Mouse (Mus musculus) hindbrain, embryonic 15.5 days (tissue): ENCODE measurements around the gene Cers1. TPM values are rescaled to one million over a fixed set of nuclear protein-coding genes. Genes with fewer than 3 reads are reported as not detected.

Source experiments
- ATAC-seq: fragments of 200-750 bp; cut with Nextera tagmentation; 2 replicates; pipeline ENCODE4 v1.8.0; 2017; ENCODE audit warnings: low read depth, moderate number of reproducible peaks, moderate TSS enrichment; ENCODE audit not compliant: low FRiP score
- H3K27ac ChIP-seq: fragments of 300-500 bp; sonication (generic); replicated peaks from 2 replicates; pipeline ENCODE4 v1.5.1; 2015; ENCODE audit warnings: mild to moderate bottlenecking, inconsistent platforms
- H3K27me3 ChIP-seq: fragments of 300-500 bp; sonication (generic); 2 replicates; pipeline ENCODE4 v1.6.1; 2015; ENCODE audit warnings: control low read depth, inconsistent platforms
- H3K36me3 ChIP-seq: fragments of 300-500 bp; sonication (generic); 2 replicates; pipeline ENCODE4 v1.6.1; 2015; ENCODE audit warnings: control low read depth, inconsistent platforms
- H3K4me1 ChIP-seq: fragments of 300-500 bp; sonication (generic); replicated peaks from 2 replicates; pipeline ENCODE4 v1.6.1; 2015; ENCODE audit warnings: control low read depth, inconsistent platforms
- H3K4me2 ChIP-seq: fragments of 300-500 bp; sonication (generic); 2 replicates; pipeline ENCODE4 v1.6.1; 2015; ENCODE audit warnings: moderate library complexity, mild to moderate bottlenecking, inconsistent platforms
- H3K4me3 ChIP-seq: fragments of 300-500 bp; sonication (generic); 2 replicates; pipeline ENCODE4 v1.5.1; 2015; ENCODE audit warnings: mild to moderate bottlenecking, inconsistent platforms
- H3K9ac ChIP-seq: fragments of 300-500 bp; sonication (generic); 2 replicates; pipeline ENCODE4 v1.6.1; 2015; ENCODE audit warnings: inconsistent platforms
- H3K9me3 ChIP-seq: fragments of 300-500 bp; sonication (generic); 2 replicates; pipeline ENCODE4 v1.6.1; 2016; ENCODE audit warnings: control low read depth, inconsistent platforms
- WGBS: fragments of 180-500 bp; shearing (Covaris S2); methylation state at CpG from one replicate; pipeline ENCODE4 v1.1.7; 2015; 5-methylcytosine and 5-hydroxymethylcytosine counted together
- polyA plus RNA-seq: library from polyadenylated mRNA; unstranded; fragments of >200 nt; fragmentation: Nextera tagmentation; extraction: Ambion mirVana; gene quantifications from 2 replicates; pipeline ENCODE4 v1.2.1, GENCODE M21; 2015

Cers1 gene
- polyA plus RNA-seq, result 37.8 and 43.2 TPM in 2 replicates

GRCm38 (mm10) chr8:70315624-70316510 lies at the start of gene Cers1:
Gene Cers1, plus strand, starts transcription at chr8:70315775.
- no peaks in the 10 kb centered on the region for H3K27me3 ChIP-seq
- peak within 1 kb of the TSS; percentile 73 for H3K9ac ChIP-seq
- H3K4me3 ChIP-seq, result peak within 1 kb of the TSS; percentile 76
- 2% methylated on average over 66 of the region's 66 CpGs for WGBS
- H3K36me3 ChIP-seq, result peaks cover 41% of the 10 kb centered on the region
- no peaks in the 10 kb centered on the region for H3K9me3 ChIP-seq
- H3K4me2 ChIP-seq, result peak within 1 kb of the TSS; percentile 85
- peak; percentile 67 for ATAC-seq
- peaks cover 40% of the 10 kb centered on the region for H3K4me1 ChIP-seq
- peak within 1 kb of the TSS; percentile 88 for H3K27ac ChIP-seq

GRCm38 (mm10) chr8:70267674-70268073 lies 47.9 kb upstream of the Cers1 start:
- H3K4me3 ChIP-seq, result no peak overlapping the region
- H3K27me3 ChIP-seq, result no peaks in the 10 kb centered on the region
- peaks cover 30% of the 10 kb centered on the region for H3K36me3 ChIP-seq
- H3K4me2 ChIP-seq, result no peak overlapping the region
- H3K9me3 ChIP-seq, result no peaks in the 10 kb centered on the region
- no peak for ATAC-seq
- H3K4me1 ChIP-seq, result no peaks in the 10 kb centered on the region
- H3K9ac ChIP-seq, result no peak overlapping the region
- 83% methylated on average over 3 of the region's 3 CpGs for WGBS
- no peak overlapping the region for H3K27ac ChIP-seq

- Histone ChIP-seq H3K9me3 (no peaks in the 10 kb centered on the region), H3K4me1 (no peaks in the 10 kb centered on the region), H3K4me3 (no peak overlapping the region), H3K9ac (no peak overlapping the region), H3K4me2 (no peak overlapping the region), H3K27ac (no peak overlapping the region), H3K27me3 (no peaks in the 10 kb centered on the region), H3K36me3 (peaks cover 24% of the 10 kb centered on the region)
- no peak for ATAC-seq
- WGBS, result 58% methylated on average over 5 of the region's 5 CpGs
These were observed 47.3 kb upstream of the Cers1 start for GRCm38 (mm10) chr8:70268311-70268710.

- no peak overlapping the region for H3K27ac ChIP-seq
- WGBS, result 58% methylated on average over 11 of the region's 11 CpGs
- H3K4me1 ChIP-seq, result no peaks in the 10 kb centered on the region
- no peaks in the 10 kb centered on the region for H3K9me3 ChIP-seq
- no peak overlapping the region for H3K4me2 ChIP-seq
- ATAC-seq, result no peak
- H3K9ac ChIP-seq, result no peak overlapping the region
- H3K36me3 ChIP-seq, result peaks cover 17% of the 10 kb centered on the region
- H3K27me3 ChIP-seq, result no peaks in the 10 kb centered on the region
- H3K4me3 ChIP-seq, result no peak overlapping the region
These were observed 46.6 kb upstream of the Cers1 start for GRCm38 (mm10) chr8:70268799-70269565.

- no peaks in the 10 kb centered on the region for H3K4me1 ChIP-seq
- H3K36me3 ChIP-seq, result no peaks in the 10 kb centered on the region
- H3K4me3 ChIP-seq, result no peak overlapping the region
- H3K9ac ChIP-seq, result no peak overlapping the region
- WGBS, result 72% methylated on average over 3 of the region's 3 CpGs
- no peak for ATAC-seq
- no peak overlapping the region for H3K4me2 ChIP-seq
- no peaks in the 10 kb centered on the region for H3K9me3 ChIP-seq
- no peak overlapping the region for H3K27ac ChIP-seq
- no peaks in the 10 kb centered on the region for H3K27me3 ChIP-seq
These were observed 42.6 kb upstream of the Cers1 start for GRCm38 (mm10) chr8:70272949-70273348.

- Histone ChIP-seq H3K9me3 (no peaks in the 10 kb centered on the region), H3K4me3 (no peak overlapping the region), H3K27me3 (no peaks in the 10 kb centered on the region), H3K4me1 (no peaks in the 10 kb centered on the region), H3K36me3 (no peaks in the 10 kb centered on the region), H3K4me2 (no peak overlapping the region), H3K9ac (no peak overlapping the region), H3K27ac (no peak overlapping the region)
- ATAC-seq, result no peak
These were observed 41.2 kb upstream of the Cers1 start for GRCm38 (mm10) chr8:70274350-70274749.

GRCm38 (mm10) chr8:70276476-70276875 lies 39.1 kb upstream of the Cers1 start:
- WGBS, result 90% methylated on average over 3 of the region's 3 CpGs
- no peak for ATAC-seq
- H3K4me3 ChIP-seq, result no peak overlapping the region

GRCm38 (mm10) chr8:70278175-70278574 lies 37.4 kb upstream of the Cers1 start:
- no peak for ATAC-seq
- H3K9ac ChIP-seq, result no peak overlapping the region
- H3K4me1 ChIP-seq, result peaks cover 12% of the 10 kb centered on the region
- H3K4me2 ChIP-seq, result no peak overlapping the region
- no peak overlapping the region for H3K4me3 ChIP-seq
- 55% methylated on average over 15 of the region's 15 CpGs for WGBS
- no peak overlapping the region for H3K27ac ChIP-seq
- no peaks in the 10 kb centered on the region for H3K9me3 ChIP-seq
- H3K27me3 ChIP-seq, result no peaks in the 10 kb centered on the region
- H3K36me3 ChIP-seq, result no peaks in the 10 kb centered on the region

More at GRCm38 (mm10) chr8:70276476-70276875, 39.1 kb upstream of the Cers1 start:
- Histone ChIP-seq H3K27me3 (no peaks in the 10 kb centered on the region), H3K4me1 (no peaks in the 10 kb centered on the region), H3K9ac (no peak overlapping the region), H3K4me2 (no peak overlapping the region), H3K36me3 (no peaks in the 10 kb centered on the region), H3K27ac (no peak overlapping the region), H3K9me3 (no peaks in the 10 kb centered on the region)

GRCm38 (mm10) chr8:70279266-70279665 lies 36.3 kb upstream of the Cers1 start:
- H3K4me1 ChIP-seq, result peaks cover 21% of the 10 kb centered on the region
- H3K9me3 ChIP-seq, result no peaks in the 10 kb centered on the region
- no peaks in the 10 kb centered on the region for H3K27me3 ChIP-seq
- ATAC-seq, result no peak
- H3K36me3 ChIP-seq, result no peaks in the 10 kb centered on the region
- H3K9ac ChIP-seq, result no peak overlapping the region
- 73% methylated on average over 8 of the region's 8 CpGs for WGBS
- H3K4me3 ChIP-seq, result no peak overlapping the region
- no peak overlapping the region for H3K27ac ChIP-seq
- H3K4me2 ChIP-seq, result no peak overlapping the region

GRCm38 (mm10) chr8:70281001-70281400 lies 34.6 kb upstream of the Cers1 start:
- Histone ChIP-seq H3K27ac (no peak overlapping the region), H3K9ac (no peak overlapping the region), H3K36me3 (peaks cover 8% of the 10 kb centered on the region), H3K27me3 (no peaks in the 10 kb centered on the region), H3K9me3 (no peaks in the 10 kb centered on the region), H3K4me1 (peaks cover 22% of the 10 kb centered on the region), H3K4me2 (no peak overlapping the region), H3K4me3 (no peak overlapping the region)
- ATAC-seq, result no peak
- 34% methylated on average over 3 of the region's 3 CpGs for WGBS

- WGBS, result under 1% methylated on average over 35 of the region's 36 CpGs
These were observed 32.9 kb upstream of the Cers1 start, which contains the start of gene Homer3 for GRCm38 (mm10) chr8:70282603-70283135. Gene Homer3, plus strand, starts transcription at chr8:70282827.

More at GRCm38 (mm10) chr8:70282603-70283135, 32.9 kb upstream of the Cers1 start, which contains the start of gene Homer3:
- Histone ChIP-seq H3K9ac (peak within 1 kb of the TSS; percentile 73), H3K9me3 (no peaks in the 10 kb centered on the region), H3K27me3 (no peaks in the 10 kb centered on the region), H3K4me1 (peaks cover 22% of the 10 kb centered on the region), H3K4me2 (peak within 1 kb of the TSS; percentile 95), H3K27ac (peak within 1 kb of the TSS; percentile 65), H3K36me3 (peaks cover 20% of the 10 kb centered on the region), H3K4me3 (peak within 1 kb of the TSS; percentile 75)
- peak; percentile 86 for ATAC-seq
